Mouse (Mus musculus): Measurements from ENCODE around the gene Cfc1.

- TF ChIP-seq POLR2A (IDR thresholded peaks at IDR 0.05; ENCODE audit: low read depth, low read length): no peak
- TF ChIP-seq CTCF (IDR thresholded peaks at IDR 0.05; ENCODE audit: extremely low read depth, insufficient read depth, insufficient read length, insufficient replicate concordance): no peak
Measured at GRCm38 (mm10) chr1:34505307-34505706, 30.1 kb upstream of the Cfc1 start.

Measured in spleen, adult 2 months (tissue).